Mouse (Mus musculus): ENCODE results near the gene Phrf1.

- TF ChIP-seq CTCF (IDR thresholded peaks at IDR 0.05) (no peak), EP300 (IDR thresholded peaks at IDR 0.05; ENCODE audit: insufficient read depth, low read depth, low read length) (no peak), POLR2A (IDR thresholded peaks at IDR 0.05; ENCODE audit: insufficient read depth, low read depth, low read length) (no peak)
Measured at GRCm38 (mm10) chr7:141264041-141264700, 35.6 kb downstream of the Phrf1 start.
